Mouse (Mus musculus): ENCODE measurements around the gene Tapbpl.
A peak's percentile ranks its signal among the peaks of the same experiment; 100 is the strongest.
"Not testable (repeated sequence)": the region's sequence is repeated elsewhere in the genome, so short reads cannot be mapped to it uniquely, and the experiment has no call there.

Gene Tapbpl

GRCm38 (mm10) chr6:125231117-125232044, at the start of gene Tapbpl:
Tapbpl (minus strand) TSS chr6:125231860.
- no peak for DNase-seq (ENCODE audit: low read depth, low spot score)

DNA sequence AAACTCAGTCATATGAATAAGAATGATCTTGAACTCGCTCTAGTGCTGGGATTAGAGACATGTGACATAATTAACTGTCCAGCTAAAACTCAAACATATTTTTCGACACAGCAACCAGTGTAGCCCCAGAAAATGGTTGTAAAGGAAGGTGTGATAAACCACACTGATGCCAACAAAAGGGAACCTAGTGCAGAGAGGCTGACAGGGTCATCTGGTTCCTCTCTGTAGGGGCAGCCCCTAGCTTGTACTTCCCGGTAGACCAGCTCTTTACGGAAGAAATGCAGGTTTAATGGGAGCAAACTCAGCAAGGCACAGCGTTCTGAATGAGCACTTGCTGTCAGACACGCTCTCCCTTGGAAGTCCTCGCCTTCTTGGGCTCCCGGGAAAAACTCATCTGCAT, 48.1 kb upstream of the Tapbpl start:
- no peak for DNase-seq (ENCODE audit: low read depth, low spot score)

GRCm38 (mm10) chr6:125274841-125275563, 43.3 kb upstream of the Tapbpl start:
- DNase-seq (ENCODE audit: low read depth, low spot score), result peak; percentile 49

DNA sequence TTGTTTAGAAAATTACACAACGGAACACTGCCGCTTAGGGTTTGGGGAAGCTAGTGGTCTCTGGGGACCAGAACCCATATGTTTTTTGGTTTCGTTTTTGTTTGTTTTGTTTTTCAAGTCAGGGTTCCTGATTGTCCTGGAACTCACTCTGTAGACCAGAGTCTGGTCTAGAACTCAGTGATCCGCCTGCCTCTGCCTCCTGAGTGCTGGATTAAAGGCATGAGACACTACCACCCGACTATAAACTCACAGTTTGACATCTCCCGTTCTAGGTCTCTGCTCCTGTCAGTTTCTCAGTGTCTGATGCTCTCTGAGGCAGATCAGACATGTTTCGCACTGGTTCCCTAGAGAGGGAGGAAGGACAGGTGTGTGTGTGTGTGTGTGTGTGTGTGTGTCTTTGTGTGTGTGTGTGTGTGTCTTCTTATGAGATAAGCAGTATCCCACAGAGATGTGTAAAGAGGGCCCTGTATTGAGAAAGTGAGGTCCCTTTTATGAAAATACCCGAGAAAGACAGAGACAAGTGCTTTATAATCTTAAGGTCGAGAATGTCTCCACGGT, 40.6 kb upstream of the Tapbpl start:
- no peak for DNase-seq (ENCODE audit: low read depth, low spot score)

- peak; percentile 84 for DNase-seq (ENCODE audit: low read depth, low spot score)
Observed at GRCm38 (mm10) chr6:125271455-125272227, 40.0 kb upstream of the Tapbpl start.

- no peak for DNase-seq (ENCODE audit: low read depth, low spot score)
Observed at GRCm38 (mm10) chr6:125268799-125269198, 37.1 kb upstream of the Tapbpl start.

- no peak for DNase-seq (ENCODE audit: low read depth, low spot score)
Observed at GRCm38 (mm10) chr6:125267469-125267868, 35.8 kb upstream of the Tapbpl start.

DNA sequence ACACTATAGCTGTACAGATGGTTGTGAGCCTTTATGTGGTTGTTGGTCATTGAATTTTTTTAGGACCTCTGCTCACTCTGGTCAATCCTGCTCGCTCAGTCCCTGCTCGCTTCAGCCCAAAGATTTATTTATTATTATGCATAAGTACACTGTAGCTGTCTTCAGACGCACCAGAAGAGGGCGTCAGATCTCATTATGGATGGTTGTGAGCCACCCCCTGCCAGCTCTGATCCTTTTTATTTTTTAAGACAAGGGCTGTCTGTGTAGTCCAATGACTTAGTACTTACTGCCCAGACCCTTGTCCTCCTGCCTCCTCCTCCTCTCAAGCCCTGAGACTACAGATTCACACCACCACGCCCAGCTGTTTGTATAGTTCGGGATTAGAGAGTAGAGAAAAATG, 34.9 kb upstream of the Tapbpl start:
- not testable (repeated sequence) for DNase-seq (ENCODE audit: low read depth, low spot score)

GRCm38 (mm10) chr6:125266091-125266490, 34.4 kb upstream of the Tapbpl start:
- DNase-seq (ENCODE audit: low read depth, low spot score), result no peak

GRCm38 (mm10) chr6:125265239-125265638, 33.6 kb upstream of the Tapbpl start:
- DNase-seq (ENCODE audit: low read depth, low spot score), result no peak

DNA sequence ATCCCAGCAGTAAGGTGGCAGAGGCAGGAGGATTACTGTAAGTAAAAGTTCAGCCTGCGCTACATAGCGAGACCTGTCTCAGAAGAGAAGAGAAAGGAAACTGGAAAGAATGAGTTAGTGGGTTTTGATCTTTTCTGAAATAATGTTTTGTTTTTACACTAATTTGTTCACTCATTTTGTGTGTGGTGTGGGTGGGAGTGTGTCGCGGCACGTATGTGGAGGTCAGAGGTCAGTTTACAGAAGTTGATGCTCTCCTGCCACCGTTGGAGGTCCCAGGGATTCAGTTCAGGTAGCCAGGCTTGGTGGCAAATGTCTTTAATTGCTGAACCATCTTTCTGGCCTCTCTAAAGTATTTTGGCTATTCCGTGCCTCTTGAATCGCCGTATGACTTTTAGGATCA, 32.6 kb upstream of the Tapbpl start:
- DNase-seq (ENCODE audit: low read depth, low spot score), result no peak

DNA sequence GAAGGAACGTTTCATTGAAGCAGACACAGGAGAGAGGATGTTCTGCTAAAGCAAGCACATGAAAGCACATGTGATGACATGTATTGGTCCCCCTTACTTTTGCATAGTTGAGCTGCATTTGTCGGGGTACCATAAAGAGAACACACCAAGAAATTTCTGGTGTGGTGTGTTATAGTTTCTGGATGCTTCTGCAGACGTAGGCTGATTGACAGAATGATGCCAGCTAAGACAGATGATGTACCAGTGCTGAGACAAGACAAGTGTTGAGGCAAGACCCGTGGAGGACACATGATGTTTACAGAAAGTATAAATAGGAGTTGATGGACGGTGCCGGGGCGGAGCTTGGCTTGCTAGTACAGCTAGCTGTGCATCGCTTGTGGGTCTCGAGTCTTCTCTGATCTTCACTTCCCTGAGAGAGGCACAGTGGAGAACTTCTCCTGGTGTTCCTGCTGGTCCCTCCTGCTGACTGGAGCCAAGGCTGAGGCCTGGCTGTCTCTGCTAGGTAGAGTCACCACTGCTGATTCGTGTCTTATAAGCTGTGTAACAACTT, 28.4 kb upstream of the Tapbpl start:
- no peak for DNase-seq (ENCODE audit: low read depth, low spot score)

- DNase-seq (ENCODE audit: low read depth, low spot score), result no peak
Observed at GRCm38 (mm10) chr6:125256222-125256966, 24.7 kb upstream of the Tapbpl start.

- DNase-seq (ENCODE audit: low read depth, low spot score), result no peak
Observed at GRCm38 (mm10) chr6:125255516-125256044, 23.9 kb upstream of the Tapbpl start.

GRCm38 (mm10) chr6:125253863-125254715, 22.4 kb upstream of the Tapbpl start:
- no peak for DNase-seq (ENCODE audit: low read depth, low spot score)

GRCm38 (mm10) chr6:125252711-125253110, 21.1 kb upstream of the Tapbpl start:
- DNase-seq (ENCODE audit: low read depth, low spot score), result no peak

DNA sequence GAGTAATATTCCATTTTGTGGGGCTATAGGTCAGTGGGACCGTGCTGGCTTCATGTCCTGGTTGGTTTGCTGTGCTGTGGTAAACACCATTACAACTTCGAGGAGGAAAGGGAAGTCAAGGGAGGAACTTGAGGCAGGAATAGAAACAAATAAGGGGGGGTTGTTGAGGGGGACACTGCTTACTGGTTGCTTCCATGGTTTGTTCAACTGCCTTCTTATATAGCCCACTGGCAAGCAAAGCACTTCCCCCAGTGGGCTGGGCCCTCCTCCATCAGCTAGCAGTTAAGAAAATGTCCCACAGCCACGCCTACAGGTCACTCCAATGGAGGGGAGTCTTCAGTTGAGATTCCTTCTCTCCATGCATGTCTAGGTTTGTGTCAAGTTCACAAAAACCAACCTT, 20.6 kb upstream of the Tapbpl start:
- no peak for DNase-seq (ENCODE audit: low read depth, low spot score)

- no peak for DNase-seq (ENCODE audit: low read depth, low spot score)
Observed at GRCm38 (mm10) chr6:125244551-125244950, 12.9 kb upstream of the Tapbpl start.

DNA sequence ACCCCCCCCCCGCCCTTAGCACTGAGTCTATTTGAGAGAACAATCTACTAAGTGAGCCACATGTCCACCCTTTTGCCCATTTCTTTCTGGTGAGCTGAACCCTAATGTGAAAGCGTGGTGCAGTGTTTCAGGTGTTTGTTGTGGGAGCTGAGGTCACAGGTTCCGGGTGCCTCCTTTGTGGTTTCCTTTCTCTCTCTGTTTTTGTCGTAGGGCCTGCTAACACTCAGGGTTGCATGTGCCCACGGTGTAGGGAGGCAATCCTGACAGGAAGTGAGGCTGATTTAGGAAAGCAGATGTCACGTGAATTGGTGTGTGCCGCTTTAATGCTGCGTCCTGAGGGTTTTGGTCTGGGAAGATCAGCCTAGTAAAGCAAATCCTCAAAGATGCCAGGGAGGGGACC, 9.9 kb upstream of the Tapbpl start:
- DNase-seq (ENCODE audit: low read depth, low spot score), result no peak

Measured in forelimb bud, embryonic 11.5 days (tissue).